8 mouse cellular contexts compared by ENCODE assay signal in the genomic region with DNA sequence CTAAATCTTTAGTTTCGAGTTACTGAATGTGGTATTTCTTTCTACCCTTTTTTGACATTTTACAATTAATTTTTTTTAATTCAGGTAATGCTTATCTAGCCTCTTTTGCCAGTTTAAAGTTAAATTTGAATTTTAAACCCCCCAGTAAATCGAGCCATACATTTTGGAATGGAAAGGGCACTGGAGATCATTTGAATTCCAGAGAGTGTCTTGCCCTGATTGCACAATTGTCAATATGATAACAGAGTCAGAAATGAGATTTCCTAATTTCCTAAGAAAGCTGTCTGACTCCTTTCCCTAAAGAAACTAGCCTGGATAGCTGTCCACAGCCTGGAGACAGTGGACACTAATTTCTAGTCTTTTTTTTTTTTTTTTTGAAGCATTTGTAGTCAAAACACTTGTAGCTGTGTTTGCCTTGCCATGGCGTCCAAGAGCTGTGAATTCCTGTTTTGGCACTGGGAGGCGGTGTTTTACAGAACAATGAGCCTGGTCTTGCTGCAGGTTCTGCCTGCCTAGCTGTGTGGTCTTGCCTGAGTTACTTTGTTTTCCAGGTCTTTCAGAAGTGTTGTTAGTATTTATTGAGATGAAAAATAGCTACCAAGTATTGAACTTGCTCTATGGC. TPM values are rescaled to one million over a fixed set of nuclear protein-coding genes. Genes with fewer than 3 reads are reported as not detected.
DNase-seq lines count a peak whose midpoint lies in the region; ATAC-seq and TF ChIP-seq lines count a peak whose summit lies in the region.

No protein-coding gene starts in this region.

- H3K9me3 ChIP-seq in heart, embryonic 13.5 days, result no peaks in the 10 kb centered on the region
- H3K9me3 ChIP-seq in liver, postnatal 0 days (ENCODE audit: low read length), result no peaks in the 10 kb centered on the region
- H3K9me3 ChIP-seq in neural tube, embryonic 15.5 days (replicated peaks), result no peaks in the 10 kb centered on the region

- 36% methylated on average over 4 of the region's 4 CpGs for WGBS in heart, embryonic 13.5 days
- WGBS in liver, postnatal 0 days (ENCODE audit: insufficient replicate concordance), result 45% methylated on average over 4 of the region's 4 CpGs
- 52% methylated on average over 4 of the region's 4 CpGs for WGBS in neural tube, embryonic 15.5 days

- H3K4me1 ChIP-seq in heart, embryonic 13.5 days, result peaks cover 53% of the 10 kb centered on the region
- peaks cover 32% of the 10 kb centered on the region for H3K4me1 ChIP-seq in liver, postnatal 0 days (ENCODE audit: insufficient read depth)
- peaks cover 46% of the 10 kb centered on the region for H3K4me1 ChIP-seq in neural tube, embryonic 15.5 days

- peak; percentile 61 for TF ChIP-seq CTCF in liver, postnatal 0 days (IDR thresholded peaks at IDR 0.05; ENCODE audit: low read depth)

- H3K4me3 ChIP-seq in heart, embryonic 13.5 days, result peak overlapping the region; percentile 89
- no peak overlapping the region for H3K4me3 ChIP-seq in liver, postnatal 0 days (ENCODE audit: low read depth, low read length)
- peak overlapping the region; percentile 12; the same call in 1 of the 2 replicates for H3K4me3 ChIP-seq in neural tube, embryonic 15.5 days (replicated peaks)

- no peak overlapping the region; the same call in 1 of the 2 replicates for H3K27ac ChIP-seq in heart, embryonic 13.5 days (replicated peaks)
- H3K27ac ChIP-seq in liver, postnatal 0 days (ENCODE audit: low read depth), result no peak overlapping the region
- H3K27ac ChIP-seq in neural tube, embryonic 15.5 days (replicated peaks), result peak overlapping the region; percentile 97; the same call in 1 of the 2 replicates

- no peak for ATAC-seq in heart, embryonic 13.5 days (ENCODE audit: extremely low read depth, insufficient number of reproducible peaks, low FRiP score, low TSS enrichment)
- ATAC-seq in liver, postnatal 0 days, result no peak
- ATAC-seq in neural tube, embryonic 15.5 days (ENCODE audit: low FRiP score), result no peak

- H3K27me3 ChIP-seq in heart, embryonic 13.5 days (replicated peaks), result no peaks in the 10 kb centered on the region
- H3K27me3 ChIP-seq in liver, postnatal 0 days (ENCODE audit: insufficient read depth, low read length), result no peaks in the 10 kb centered on the region
- no peaks in the 10 kb centered on the region for H3K27me3 ChIP-seq in neural tube, embryonic 15.5 days (replicated peaks)

- no peak for TF ChIP-seq EP300 in liver, postnatal 0 days (IDR thresholded peaks at IDR 0.05; ENCODE audit: low read depth)

- DNase-seq in urinary bladder, postnatal 14 days (ENCODE audit: low spot score), result peak; percentile 63
- no peak for DNase-seq in urinary bladder, postnatal 4 days (ENCODE audit: low spot score in 2 of 2)
- DNase-seq in embryo, embryonic 11 days, result peak; percentile 66
- DNase-seq in kidney, postnatal 25 days, result peak; percentile 67 to 76
- DNase-seq in liver, postnatal 0 days, result peak; percentile 49
- no peak for DNase-seq in urinary bladder, postnatal 25 days (ENCODE audit: low spot score)

- H3K36me3 ChIP-seq in heart, embryonic 13.5 days, result peaks cover 7% of the 10 kb centered on the region
- H3K36me3 ChIP-seq in liver, postnatal 0 days (replicated peaks; ENCODE audit: insufficient read depth, low read length), result peaks cover 2% of the 10 kb centered on the region
- peaks cover 2% of the 10 kb centered on the region for H3K36me3 ChIP-seq in neural tube, embryonic 15.5 days

- peak overlapping the region; percentile 78 for H3K4me2 ChIP-seq in heart, embryonic 13.5 days
- peak overlapping the region; percentile 89; the same call in 1 of the 2 replicates for H3K4me2 ChIP-seq in liver, postnatal 0 days (ENCODE audit: low read depth, low read length)
- peak overlapping the region; percentile 76 for H3K4me2 ChIP-seq in neural tube, embryonic 15.5 days

- peak overlapping the region; percentile 99 for H3K9ac ChIP-seq in heart, embryonic 13.5 days
- H3K9ac ChIP-seq in liver, postnatal 0 days (replicated peaks), result no peak overlapping the region
- H3K9ac ChIP-seq in neural tube, embryonic 15.5 days (replicated peaks), result no peak overlapping the region

RNA-seq across cellular contexts. Expression of a gene that starts 1.6 kb away (rescaled TPM):
- polyA plus RNA-seq in heart, embryonic 13.5 days (2015; fragmentation: Nextera tagmentation; extraction: Ambion mirVana), result 14.6 and 19.5 TPM in 2 replicates
- 8.5 and 9.5 TPM in 2 replicates for polyA plus RNA-seq in liver, postnatal 0 days (2015; fragmentation: Nextera tagmentation; extraction: Ambion mirVana)
- 12.5 and 17.7 TPM in 2 replicates for polyA plus RNA-seq in neural tube, embryonic 15.5 days (2015; fragmentation: Nextera tagmentation; extraction: Ambion mirVana)

RNA-seq across cellular contexts. Expression of a gene that starts 7.6 kb away (rescaled TPM):
- 68.5 and 70.2 TPM in 2 replicates for polyA plus RNA-seq in heart, embryonic 13.5 days (2015; fragmentation: Nextera tagmentation; extraction: Ambion mirVana)
- polyA plus RNA-seq in liver, postnatal 0 days (2015; fragmentation: Nextera tagmentation; extraction: Ambion mirVana), result 35.8 and 36.5 TPM in 2 replicates
- 124 and 133 TPM in 2 replicates for polyA plus RNA-seq in neural tube, embryonic 15.5 days (2015; fragmentation: Nextera tagmentation; extraction: Ambion mirVana)

RNA-seq across cellular contexts. Expression of a gene that starts 47.7 kb away (rescaled TPM):
- polyA plus RNA-seq in heart, embryonic 13.5 days (2015; fragmentation: Nextera tagmentation; extraction: Ambion mirVana), result 0.20 TPM in 1 of 2 replicates, not detected in the other
- polyA plus RNA-seq in liver, postnatal 0 days (2015; fragmentation: Nextera tagmentation; extraction: Ambion mirVana), result 0.42 and 0.43 TPM in 2 replicates
- not detected in 2 replicates for polyA plus RNA-seq in neural tube, embryonic 15.5 days (2015; fragmentation: Nextera tagmentation; extraction: Ambion mirVana)

Comparison
In these comparisons a context has a peak if more than half of its experiments do, and no peak if none do; other contexts are left out.
1. DNase-seq: peak in urinary bladder, postnatal 14 days (single experiment), embryo, embryonic 11 days (single experiment), kidney, postnatal 25 days (2 of 2) and liver, postnatal 0 days (single experiment); none in urinary bladder, postnatal 4 days (0 of 2) and urinary bladder, postnatal 25 days (single experiment).
2. Peak in every context shown above with its lines, with median percentiles within 50 percentile points of each other: H3K4me2 ChIP-seq.